Mouse (Mus musculus) left cerebral cortex, adult 2 months (tissue): Measurements from ENCODE around the gene Prdm2. TPM values are rescaled to one million over a fixed set of nuclear protein-coding genes. Genes with fewer than 3 reads are reported as not detected.

ENCODE experiments used
- DNase-seq, 2 experiments: peaks; one replicate each; pipeline ENCODE4 v3.0.0; 2021 to 2022; ENCODE audit warnings: low spot score in 2 of 2, mixed read lengths in 1 of 2; ENCODE audit errors: extremely low spot score in 1 of 2
- H3K27ac ChIP-seq: fragments of 200-600 bp; 2 replicates; pipeline ENCODE4 v1.8.1; 2022
- H3K4me3 ChIP-seq: fragments of 200-600 bp; 2 replicates; pipeline ENCODE4 v1.8.1; 2022
- CTCF ChIP-seq: fragments of 200-600 bp; IDR thresholded peaks from 2 replicates; pipeline ENCODE4 v1.8.1; 2022; ENCODE audit warnings: antibody characterized with exemption, mild to moderate bottlenecking, moderate library complexity
- intact Hi-C: fragments of 180-260 bp; cut with DNase I; formaldehyde crosslinking; loops from one replicate; pipeline ENCODE4 v1.15.1; 2025
- total RNA-seq, 2 experiments: library from RNA; stranded (reverse); gene quantifications; 2 replicates each; pipeline ENCODE4 v1.2.3; 2021

Prdm2 gene
- total RNA-seq, 2 experiments from 2014 or later: 43.3 to 49.2 TPM

GRCm38 (mm10) chr4:143209997-143210396, 2.8 kb downstream of the Prdm2 start:
- DNase-seq: no peak
- intact Hi-C loops: loop anchor here (2.0 kb wide), 1 partner anchor 47 kb away; no protein-coding TSS in a partner anchor
- no peak overlapping the region for H3K27ac ChIP-seq
- no peak for TF ChIP-seq CTCF
- H3K4me3 ChIP-seq: no peak overlapping the region

- no peak for DNase-seq
- no peak overlapping the region for H3K4me3 ChIP-seq
- intact Hi-C loops: no loop called here
- TF ChIP-seq CTCF: no peak
- H3K27ac ChIP-seq: no peak overlapping the region
Measured at GRCm38 (mm10) chr4:143202653-143203052, 10.1 kb downstream of the Prdm2 start.

GRCm38 (mm10) chr4:143198371-143198770, 14.4 kb downstream of the Prdm2 start:
- DNase-seq: no peak
- no peak overlapping the region for H3K4me3 ChIP-seq
- no peak overlapping the region for H3K27ac ChIP-seq
- TF ChIP-seq CTCF: no peak
- intact Hi-C loops: no loop called here

GRCm38 (mm10) chr4:143197845-143198356, 14.9 kb downstream of the Prdm2 start:
- intact Hi-C loops: no loop called here
- Histone ChIP-seq H3K27ac (no peak overlapping the region), H3K4me3 (no peak overlapping the region)
- DNase-seq: no peak
- TF ChIP-seq CTCF: no peak

GRCm38 (mm10) chr4:143194328-143194727, 18.5 kb downstream of the Prdm2 start:
- TF ChIP-seq CTCF: no peak
- intact Hi-C loops: no loop called here
- Histone ChIP-seq H3K4me3 (no peak overlapping the region), H3K27ac (no peak overlapping the region)
- no peak for DNase-seq

GRCm38 (mm10) chr4:143193164-143193563, 19.6 kb downstream of the Prdm2 start:
- TF ChIP-seq CTCF: no peak
- intact Hi-C loops: no loop called here
- H3K4me3 ChIP-seq: no peak overlapping the region
- H3K27ac ChIP-seq: no peak overlapping the region
- DNase-seq: no peak

- H3K27ac ChIP-seq: no peak overlapping the region
- no peak for DNase-seq
- TF ChIP-seq CTCF: no peak
- no peak overlapping the region for H3K4me3 ChIP-seq
- intact Hi-C loops: no loop called here
Measured at GRCm38 (mm10) chr4:143191783-143192182, 21.0 kb downstream of the Prdm2 start.

- intact Hi-C loops: no loop called here
- Histone ChIP-seq H3K27ac (no peak overlapping the region), H3K4me3 (no peak overlapping the region)
- no peak for TF ChIP-seq CTCF
- DNase-seq: no peak
Measured at GRCm38 (mm10) chr4:143190657-143191056, 22.1 kb downstream of the Prdm2 start.

- DNase-seq: no peak
- intact Hi-C loops: no loop called here
- TF ChIP-seq CTCF: no peak
- no peak overlapping the region for H3K4me3 ChIP-seq
- H3K27ac ChIP-seq: no peak overlapping the region
Measured at GRCm38 (mm10) chr4:143188571-143189191, 24.1 kb downstream of the Prdm2 start.

- no peak for DNase-seq
- no peak for TF ChIP-seq CTCF
- Histone ChIP-seq H3K27ac (no peak overlapping the region), H3K4me3 (no peak overlapping the region)
- intact Hi-C loops: no loop called here
Measured at GRCm38 (mm10) chr4:143186066-143186465, 26.7 kb downstream of the Prdm2 start.

- intact Hi-C loops: no loop called here
- no peak overlapping the region for H3K27ac ChIP-seq
- no peak for DNase-seq
- H3K4me3 ChIP-seq: no peak overlapping the region
- no peak for TF ChIP-seq CTCF
Measured at GRCm38 (mm10) chr4:143185496-143185895, 27.3 kb downstream of the Prdm2 start.

GRCm38 (mm10) chr4:143183141-143183540, 29.7 kb downstream of the Prdm2 start:
- TF ChIP-seq CTCF: no peak
- H3K4me3 ChIP-seq: no peak overlapping the region
- intact Hi-C loops: no loop called here
- H3K27ac ChIP-seq: no peak overlapping the region
- peak; percentile 31 to 40 for DNase-seq

GRCm38 (mm10) chr4:143180731-143181130, 32.1 kb downstream of the Prdm2 start:
- intact Hi-C loops: no loop called here
- Histone ChIP-seq H3K4me3 (no peak overlapping the region), H3K27ac (no peak overlapping the region)
- TF ChIP-seq CTCF: no peak
- DNase-seq: no peak
